Mouse (Mus musculus): Measurements from ENCODE around the gene Muc3.
A peak's percentile ranks its signal among the peaks of the same experiment; 100 is the strongest.
"Not testable (repeated sequence)": the region's sequence is repeated elsewhere in the genome, so short reads cannot be mapped to it uniquely, and the experiment has no call there.

Muc3 gene

GRCm38 (mm10) chr5:137122686-137123193 lies 26.4 kb downstream of the Muc3 start:
- DNase-seq (ENCODE audit: low spot score in 2 of 2), result peak; percentile 67 to 73

GRCm38 (mm10) chr5:137121280-137121679 lies 27.8 kb downstream of the Muc3 start:
- DNase-seq (ENCODE audit: low spot score in 2 of 2), result no peak

- DNase-seq (ENCODE audit: low spot score in 2 of 2), result no peak
Observed at GRCm38 (mm10) chr5:137118878-137119277, 30.2 kb downstream of the Muc3 start.

- DNase-seq (ENCODE audit: low spot score in 2 of 2), result not testable (repeated sequence)
Observed at GRCm38 (mm10) chr5:137117994-137118393, 31.1 kb downstream of the Muc3 start.

GRCm38 (mm10) chr5:137116987-137117386 lies 32.1 kb downstream of the Muc3 start:
- DNase-seq (ENCODE audit: low spot score in 2 of 2), result no peak

- peak; percentile 79 to 80 for DNase-seq (ENCODE audit: low spot score in 2 of 2)
Observed at GRCm38 (mm10) chr5:137115866-137116847, 33.0 kb downstream of the Muc3 start, which contains the start of gene Trim56. Gene Trim56 (minus strand): TSS chr5:137116209.

GRCm38 (mm10) chr5:137114891-137115561 lies 34.1 kb downstream of the Muc3 start:
- DNase-seq (ENCODE audit: low spot score in 2 of 2), result no peak

GRCm38 (mm10) chr5:137111542-137112408 lies 37.3 kb downstream of the Muc3 start:
- DNase-seq (ENCODE audit: low spot score in 2 of 2), result no peak

- DNase-seq (ENCODE audit: low spot score in 2 of 2), result no peak
Observed at GRCm38 (mm10) chr5:137110863-137111262, 38.3 kb downstream of the Muc3 start.

GRCm38 (mm10) chr5:137109941-137110593 lies 39.1 kb downstream of the Muc3 start:
- DNase-seq (ENCODE audit: low spot score in 2 of 2), result no peak

GRCm38 (mm10) chr5:137108111-137108510 lies 41.0 kb downstream of the Muc3 start:
- no peak for DNase-seq (ENCODE audit: low spot score in 2 of 2)

- no peak for DNase-seq (ENCODE audit: low spot score in 2 of 2)
Observed at GRCm38 (mm10) chr5:137107670-137108069, 41.5 kb downstream of the Muc3 start.

GRCm38 (mm10) chr5:137107024-137107423 lies 42.1 kb downstream of the Muc3 start:
- peak; percentile 45 to 59 for DNase-seq (ENCODE audit: low spot score in 2 of 2)

- DNase-seq (ENCODE audit: low spot score in 2 of 2), result no peak
Observed at GRCm38 (mm10) chr5:137106434-137106833, 42.7 kb downstream of the Muc3 start.

- DNase-seq (ENCODE audit: low spot score in 2 of 2), result no peak
Observed at GRCm38 (mm10) chr5:137103969-137104368, 45.2 kb downstream of the Muc3 start.

- no peak for DNase-seq (ENCODE audit: low spot score in 2 of 2)
Observed at GRCm38 (mm10) chr5:137102575-137103522, 46.3 kb downstream of the Muc3 start.

- DNase-seq (ENCODE audit: low spot score in 2 of 2), result no peak
Observed at GRCm38 (mm10) chr5:137102078-137102477, 47.0 kb downstream of the Muc3 start.

GRCm38 (mm10) chr5:137100660-137101059 lies 48.5 kb downstream of the Muc3 start:
- no peak for DNase-seq (ENCODE audit: low spot score in 2 of 2)

- DNase-seq (ENCODE audit: low spot score in 2 of 2), result no peak
Observed at GRCm38 (mm10) chr5:137098418-137098817, 50.7 kb downstream of the Muc3 start.

GRCm38 (mm10) chr5:137096037-137096436 lies 53.1 kb downstream of the Muc3 start:
- no peak for DNase-seq (ENCODE audit: low spot score in 2 of 2)

All from natural killer cell, adult 2 months (primary cell).